In genomic region chr10:4347136-4347492, GRCm38 (mm10) we compare ENCODE assay signal across 8 mouse cellular contexts. TPM values are rescaled to one million over a fixed set of nuclear protein-coding genes. Genes with fewer than 3 reads are reported as not detected.
DNase-seq lines count a peak whose midpoint lies in the region; ATAC-seq lines count a peak whose summit lies in the region.

No protein-coding gene starts in this region.

- H3K4me2 ChIP-seq in heart, embryonic 14.5 days (ENCODE audit: low read length), result peak overlapping the region; percentile 73
- peak overlapping the region; percentile 53; the same call in 1 of the 2 replicates for H3K4me2 ChIP-seq in hindbrain, embryonic 14.5 days (replicated peaks)

- H3K4me3 ChIP-seq in heart, embryonic 14.5 days (ENCODE audit: control insufficient read depth in 1 of 2, insufficient read depth in 1 of 2, low read depth in 1 of 2, low read length in 2 of 2), result peak overlapping the region; percentile 35 to 38; a peak in 2 of 4 replicates
- peak overlapping the region; percentile 58 for H3K4me3 ChIP-seq in embryonic facial prominence, embryonic 10.5 days
- no peak overlapping the region for H3K4me3 ChIP-seq in hindbrain, embryonic 14.5 days (replicated peaks; ENCODE audit: low read length)
- H3K4me3 ChIP-seq in midbrain, embryonic 10.5 days, result peak overlapping the region; percentile 51; the same call in 1 of the 2 replicates

- no peak overlapping the region for H3K27ac ChIP-seq in heart, embryonic 14.5 days (replicated peaks in 1 of 2; ENCODE audit: control insufficient read depth in 1 of 2, insufficient read depth in 1 of 2, low read depth in 2 of 2, low read length in 2 of 2)
- H3K27ac ChIP-seq in embryonic facial prominence, embryonic 10.5 days (replicated peaks), result no peak overlapping the region
- H3K27ac ChIP-seq in hindbrain, embryonic 14.5 days, result no peak overlapping the region
- peak overlapping the region; percentile 79; the same call in 1 of the 2 replicates for H3K27ac ChIP-seq in midbrain, embryonic 10.5 days (replicated peaks)

- no peak overlapping the region for H3K9ac ChIP-seq in heart, embryonic 14.5 days (ENCODE audit: low read length)
- H3K9ac ChIP-seq in hindbrain, embryonic 14.5 days, result no peak overlapping the region

- peaks cover 6 to 16% of the 10 kb centered on the region in 2 experiments; a peak in 3 of 4 replicates for H3K4me1 ChIP-seq in heart, embryonic 14.5 days (ENCODE audit: control insufficient read depth in 2 of 2, insufficient read depth in 2 of 2, low read length in 2 of 2)
- H3K4me1 ChIP-seq in embryonic facial prominence, embryonic 10.5 days, result peaks cover 10% of the 10 kb centered on the region
- H3K4me1 ChIP-seq in hindbrain, embryonic 14.5 days (replicated peaks; ENCODE audit: control insufficient read depth, insufficient read depth, low read length), result peaks cover 6% of the 10 kb centered on the region; the same call in 1 of the 2 replicates
- peaks cover 9% of the 10 kb centered on the region for H3K4me1 ChIP-seq in midbrain, embryonic 10.5 days

- intact Hi-C loops in left cerebral cortex, postnatal 14 days (cut with DNase I), result loop anchor here (5.0 kb wide), 1 partner anchor 350 kb away; no protein-coding TSS in a partner anchor

- H3K9me3 ChIP-seq in heart, embryonic 14.5 days (ENCODE audit: control insufficient read depth, low read length), result no peaks in the 10 kb centered on the region
- H3K9me3 ChIP-seq in embryonic facial prominence, embryonic 10.5 days, result no peaks in the 10 kb centered on the region
- H3K9me3 ChIP-seq in hindbrain, embryonic 14.5 days (ENCODE audit: control insufficient read depth, low read length), result no peaks in the 10 kb centered on the region
- no peaks in the 10 kb centered on the region for H3K9me3 ChIP-seq in midbrain, embryonic 10.5 days (replicated peaks)

- WGBS in heart, embryonic 14.5 days, result 60% methylated on average over 4 of the region's 4 CpGs
- 70% methylated on average over 4 of the region's 4 CpGs for WGBS in embryonic facial prominence, embryonic 10.5 days
- 79% methylated on average over 4 of the region's 4 CpGs for WGBS in hindbrain, embryonic 14.5 days
- 76% methylated on average over 4 of the region's 4 CpGs for WGBS in midbrain, embryonic 10.5 days

- no peaks in the 10 kb centered on the region for H3K36me3 ChIP-seq in heart, embryonic 14.5 days (ENCODE audit: control insufficient read depth, insufficient read depth, low read length)
- H3K36me3 ChIP-seq in embryonic facial prominence, embryonic 10.5 days (replicated peaks), result no peaks in the 10 kb centered on the region
- no peaks in the 10 kb centered on the region for H3K36me3 ChIP-seq in hindbrain, embryonic 14.5 days (replicated peaks; ENCODE audit: control insufficient read depth, insufficient read depth)
- H3K36me3 ChIP-seq in midbrain, embryonic 10.5 days, result no peaks in the 10 kb centered on the region

- no peak for DNase-seq in heart, adult 18-20 months
- no peak for DNase-seq in embryonic facial prominence, embryonic 10.5 days (ENCODE audit: low spot score)
- DNase-seq in hindbrain, embryonic 14.5 days (ENCODE audit: low spot score), result no peak
- no peak for DNase-seq in midbrain, embryonic 10.5 days (ENCODE audit: low spot score)
- no peak for DNase-seq in left cerebral cortex, postnatal 14 days (ENCODE audit: low spot score in 2 of 2)
- no peak for DNase-seq in cerebellum, postnatal 4 days (ENCODE audit: low spot score in 2 of 2)

- ATAC-seq in heart, embryonic 14.5 days (ENCODE audit: insufficient number of reproducible peaks, insufficient read depth, low FRiP score, low read depth), result no peak
- peak; percentile 53; the same call in 1 of the 2 replicates for ATAC-seq in hindbrain, embryonic 14.5 days (ENCODE audit: low FRiP score)
- ATAC-seq in megakaryocyte progenitor cell, adult 5-6 weeks (replicated peaks; ENCODE audit: poor library complexity), result no peak

- no peaks in the 10 kb centered on the region for H3K27me3 ChIP-seq in heart, embryonic 14.5 days (ENCODE audit: control insufficient read depth, insufficient read depth, low read length)
- no peaks in the 10 kb centered on the region for H3K27me3 ChIP-seq in embryonic facial prominence, embryonic 10.5 days (replicated peaks; ENCODE audit: low read depth, poor library complexity, severe bottlenecking)
- H3K27me3 ChIP-seq in hindbrain, embryonic 14.5 days (ENCODE audit: control insufficient read depth, insufficient read depth, low read length), result no peaks in the 10 kb centered on the region
- H3K27me3 ChIP-seq in midbrain, embryonic 10.5 days (ENCODE audit: low read depth, poor library complexity, severe bottlenecking), result no peaks in the 10 kb centered on the region

RNA-seq across cellular contexts. Expression of gene Zbtb2, which starts 40.8 kb away (rescaled TPM):
- polyA plus RNA-seq in heart, embryonic 14.5 days (2014; fragmentation: Nextera tagmentation; extraction: Ambion mirVana), result 9.3 and 9.6 TPM in 2 replicates
- 1 to 10 TPM; 5.5 to 6.0 TPM for total RNA-seq in heart, adult 18-20 months (2021)
- 18.8 and 22.7 TPM in 2 replicates for polyA plus RNA-seq in embryonic facial prominence, embryonic 10.5 days (2016; fragmentation: Nextera tagmentation; extraction: Ambion mirVana)
- 15.2 and 17.1 TPM in 2 replicates for polyA plus RNA-seq in hindbrain, embryonic 14.5 days (2014; fragmentation: Nextera tagmentation; extraction: Ambion mirVana)
- polyA plus RNA-seq in midbrain, embryonic 10.5 days (2016; fragmentation: Nextera tagmentation; extraction: Ambion mirVana), result 21.3 and 21.7 TPM in 2 replicates
- 10 to 100 TPM in 1 of 2 experiments, 1 to 10 TPM in 1; 8.8 to 10.0 TPM for total RNA-seq in left cerebral cortex, postnatal 14 days (2021)
- total RNA-seq in megakaryocyte progenitor cell, adult 5-6 weeks (2015), result 15.5 and 17.5 TPM in 2 replicates
- 10.7 and 11.9 TPM in 2 replicates for total RNA-seq in megakaryocyte progenitor cell, adult 5-6 weeks (2017)
